Mouse (Mus musculus) megakaryocyte, embryonic 14.5 days (primary cell): ENCODE results near the gene Pex7.

Experiments used
- FLI1 ChIP-seq: IDR thresholded peaks from 2 replicates; pipeline ENCODE4 v1.6.1; 2012; ENCODE audit warnings: low read length, inconsistent platforms, mixed read lengths
- GATA1 ChIP-seq: IDR thresholded peaks from 3 replicates; pipeline ENCODE4 v1.6.1; 2012; ENCODE audit warnings: mixed read lengths, low read length, inconsistent platforms, borderline replicate concordance

DNA sequence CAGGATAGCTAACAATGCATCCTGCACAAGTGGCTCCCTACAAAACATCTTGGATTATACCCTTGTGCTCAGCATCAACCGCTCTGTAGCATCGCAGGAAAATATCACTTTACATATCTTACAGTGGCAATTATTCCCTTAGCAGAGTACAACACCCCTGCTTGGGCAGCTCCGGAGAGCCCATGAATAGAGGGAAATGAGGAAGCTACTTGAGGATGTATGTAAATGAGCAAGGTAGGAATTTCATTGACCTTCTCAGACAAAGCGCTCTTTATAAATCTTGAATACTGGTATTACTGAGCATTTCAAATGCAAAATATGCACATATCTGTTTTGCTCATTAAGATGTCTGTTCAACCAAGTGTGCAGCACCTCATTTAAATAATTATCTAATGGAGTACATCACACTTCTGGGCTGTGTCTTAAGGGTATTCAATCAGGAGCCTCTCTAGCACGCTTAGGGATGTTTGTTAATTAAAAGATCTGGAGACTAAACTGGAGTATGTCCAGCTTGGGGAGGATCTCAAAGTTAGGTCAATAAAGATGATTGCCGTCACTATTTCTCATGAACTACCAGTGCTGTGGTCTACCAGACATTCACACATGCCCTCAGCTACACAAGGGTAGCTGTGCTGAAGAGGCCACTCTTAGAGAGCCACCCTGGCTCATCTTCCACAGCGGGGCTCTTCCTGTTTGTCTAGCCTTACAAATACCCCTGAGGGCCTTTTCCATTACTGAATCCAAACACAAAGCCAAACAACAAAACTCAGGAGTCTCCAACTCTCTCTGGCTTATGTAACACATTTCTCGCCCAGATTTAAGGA lies 71.4 kb downstream of the Pex7 start:
- no peak for TF ChIP-seq GATA1
- TF ChIP-seq FLI1: no peak
